Mouse (Mus musculus): ENCODE data around the gene Mucl3. TPM values are rescaled to one million over a fixed set of nuclear protein-coding genes. Genes with fewer than 3 reads are reported as not detected.

Mucl3 gene
- total RNA-seq (2014; rRNA removed) (0.61 TPM in 1 of 2 replicates, not detected in the other), polyA plus RNA-seq (2015; fragmentation: Nextera tagmentation; extraction: Ambion mirVana) (0.10 TPM in 1 of 2 replicates, not detected in the other)

DNA sequence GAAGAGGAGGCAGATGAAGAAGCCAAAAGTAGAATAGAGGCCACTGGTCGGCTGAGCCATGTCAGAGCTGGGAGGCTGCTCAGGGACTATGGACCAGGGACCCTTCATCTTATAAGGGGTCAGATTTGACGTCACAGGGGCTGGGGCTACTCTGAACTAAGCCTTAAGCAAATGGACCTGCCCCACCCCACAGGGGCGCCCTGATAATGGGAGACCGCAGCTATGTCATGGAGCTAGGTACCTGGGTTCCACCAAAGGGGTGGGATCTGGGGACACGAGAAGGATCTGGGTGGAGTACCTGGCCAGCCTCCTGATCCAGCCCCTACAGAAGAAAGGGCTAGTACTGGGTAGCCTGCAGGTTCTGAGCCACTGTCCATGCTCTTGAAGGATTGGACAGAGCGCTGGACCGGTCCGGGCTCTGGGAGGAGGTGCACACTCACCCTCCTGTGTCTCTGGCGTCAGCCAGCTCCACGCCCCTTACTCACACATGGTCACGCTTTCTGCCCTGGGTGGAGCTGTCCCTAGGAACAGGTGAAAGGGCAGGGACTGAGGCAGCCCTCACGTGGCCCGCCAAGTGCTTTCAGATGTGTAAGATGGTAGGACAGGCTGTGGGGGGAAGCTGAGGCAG, at the start of gene Mucl3:
Gene Mucl3, minus strand, starts transcription at position 87 of the 628 bp plus-strand sequence.
- Histone ChIP-seq H3K4me2 (ENCODE audit: low read depth, low read length) (no peak within 1 kb of the TSS), H3K9me3 (ENCODE audit: low read length) (no peaks in the 10 kb centered on the region), H3K4me3 (ENCODE audit: low read length) (no peak within 1 kb of the TSS), H3K36me3 (ENCODE audit: insufficient read depth, low read length) (no peaks in the 10 kb centered on the region), H3K4me1 (ENCODE audit: insufficient read depth, low read length) (no peaks in the 10 kb centered on the region), H3K9ac (replicated peaks; ENCODE audit: low read length) (no peak within 1 kb of the TSS), H3K27me3 (ENCODE audit: insufficient read depth, low read length) (no peaks in the 10 kb centered on the region; the same call in 1 of the 2 replicates), H3K27ac (no peak within 1 kb of the TSS)
- DNase-seq (ENCODE audit: low spot score): no peak
- TF ChIP-seq CTCF (IDR thresholded peaks at IDR 0.05; ENCODE audit: low read depth): no peak
- WGBS: 75% methylated on average over 13 of the region's 13 CpGs
- no peak for ATAC-seq

- Histone ChIP-seq H3K4me3 (ENCODE audit: low read length) (no peak overlapping the region), H3K4me1 (ENCODE audit: insufficient read depth, low read length) (peaks cover 7% of the 10 kb centered on the region), H3K36me3 (ENCODE audit: insufficient read depth, low read length) (peaks cover 62% of the 10 kb centered on the region), H3K27me3 (ENCODE audit: insufficient read depth, low read length) (no peaks in the 10 kb centered on the region), H3K9ac (replicated peaks; ENCODE audit: low read length) (no peak overlapping the region), H3K27ac (no peak overlapping the region), H3K4me2 (ENCODE audit: low read depth, low read length) (no peak overlapping the region), H3K9me3 (ENCODE audit: low read length) (no peaks in the 10 kb centered on the region)
- WGBS: 79% methylated on average over 4 of the region's 4 CpGs
- DNase-seq (ENCODE audit: low spot score) (no peak), ATAC-seq (no peak)
- TF ChIP-seq CTCF (IDR thresholded peaks at IDR 0.05; ENCODE audit: low read depth): no peak
These were observed 48.9 kb upstream of the Mucl3 start for GRCm38 (mm10) chr17:35692368-35692767.

- no peak overlapping the region for H3K9ac ChIP-seq (replicated peaks; ENCODE audit: low read length)
- H3K4me3 ChIP-seq (ENCODE audit: low read length): no peak overlapping the region
- no peak overlapping the region for H3K4me2 ChIP-seq (ENCODE audit: low read depth, low read length)
- no peaks in the 10 kb centered on the region for H3K9me3 ChIP-seq (ENCODE audit: low read length)
- ATAC-seq: no peak
- no peak overlapping the region for H3K27ac ChIP-seq
- DNase-seq (ENCODE audit: low spot score): no peak
- peaks cover 1% of the 10 kb centered on the region for H3K4me1 ChIP-seq (ENCODE audit: insufficient read depth, low read length)
- no peak for TF ChIP-seq CTCF (IDR thresholded peaks at IDR 0.05; ENCODE audit: low read depth)
- WGBS: 81% methylated on average over 4 of the region's 4 CpGs
- peaks cover 68% of the 10 kb centered on the region for H3K36me3 ChIP-seq (ENCODE audit: insufficient read depth, low read length)
- H3K27me3 ChIP-seq (ENCODE audit: insufficient read depth, low read length): no peaks in the 10 kb centered on the region
These were observed 48.3 kb upstream of the Mucl3 start for GRCm38 (mm10) chr17:35691811-35692210.

DNA sequence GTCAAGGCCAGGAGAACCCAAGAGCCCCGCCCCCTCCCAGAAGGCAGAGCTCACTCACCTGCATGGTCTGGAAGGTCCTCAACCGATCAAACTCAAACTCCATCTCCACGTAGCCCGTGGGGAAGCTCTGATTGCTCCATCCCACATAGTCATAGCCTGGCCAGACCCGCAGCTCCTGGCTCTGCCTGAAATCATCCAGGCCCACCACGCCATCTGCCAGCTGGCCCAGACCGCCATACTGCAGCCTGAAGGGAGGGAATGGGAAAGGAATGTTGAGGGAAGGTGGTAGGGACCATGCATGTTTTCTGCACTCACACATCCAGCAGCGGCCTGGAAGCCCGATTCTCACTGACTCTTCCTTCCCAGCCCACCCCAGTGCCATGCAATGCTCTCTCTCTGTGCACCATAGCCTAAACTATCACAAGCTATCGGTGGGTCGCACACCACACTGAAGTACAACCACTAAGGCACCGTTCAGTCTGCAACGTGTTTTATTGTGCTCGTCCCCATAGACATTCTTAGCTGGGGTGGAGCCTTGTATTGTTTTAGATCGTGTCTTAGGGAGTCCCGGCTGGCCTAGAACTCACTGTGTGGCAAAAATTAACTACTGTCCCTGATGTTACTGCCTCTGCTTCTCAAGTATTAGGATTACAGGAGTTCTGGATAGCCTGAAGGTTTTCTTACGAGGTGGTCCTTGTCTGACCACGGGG, 46.6 kb upstream of the Mucl3 start:
- 87% methylated on average over 18 of the region's 18 CpGs for WGBS
- Histone ChIP-seq H3K27ac (no peak overlapping the region), H3K4me1 (ENCODE audit: insufficient read depth, low read length) (peaks cover 5% of the 10 kb centered on the region; the same call in 1 of the 2 replicates), H3K9me3 (ENCODE audit: low read length) (no peaks in the 10 kb centered on the region), H3K9ac (replicated peaks; ENCODE audit: low read length) (no peak overlapping the region), H3K36me3 (ENCODE audit: insufficient read depth, low read length) (peaks cover 78% of the 10 kb centered on the region), H3K4me2 (ENCODE audit: low read depth, low read length) (no peak overlapping the region), H3K4me3 (ENCODE audit: low read length) (no peak overlapping the region), H3K27me3 (ENCODE audit: insufficient read depth, low read length) (no peaks in the 10 kb centered on the region)
- no peak for TF ChIP-seq CTCF (IDR thresholded peaks at IDR 0.05; ENCODE audit: low read depth)
- DNase-seq (ENCODE audit: low spot score): no peak
- no peak for ATAC-seq

GRCm38 (mm10) chr17:35688347-35689175, 45.1 kb upstream of the Mucl3 start:
- no peaks in the 10 kb centered on the region for H3K9me3 ChIP-seq (ENCODE audit: low read length)
- DNase-seq (ENCODE audit: low spot score) (no peak), ATAC-seq (no peak)
- peaks cover 87% of the 10 kb centered on the region for H3K36me3 ChIP-seq (ENCODE audit: insufficient read depth, low read length)
- H3K4me2 ChIP-seq (ENCODE audit: low read depth, low read length): no peak overlapping the region
- H3K27ac ChIP-seq: no peak overlapping the region
- no peak overlapping the region for H3K4me3 ChIP-seq (ENCODE audit: low read length)
- TF ChIP-seq CTCF (IDR thresholded peaks at IDR 0.05; ENCODE audit: low read depth): peak; percentile 21; the same call in 1 of the 2 replicates
- no peak overlapping the region for H3K9ac ChIP-seq (replicated peaks; ENCODE audit: low read length)
- WGBS: 88% methylated on average over 25 of the region's 25 CpGs
- peaks cover 5% of the 10 kb centered on the region; the same call in 1 of the 2 replicates for H3K4me1 ChIP-seq (ENCODE audit: insufficient read depth, low read length)
- H3K27me3 ChIP-seq (ENCODE audit: insufficient read depth, low read length): no peaks in the 10 kb centered on the region

DNA sequence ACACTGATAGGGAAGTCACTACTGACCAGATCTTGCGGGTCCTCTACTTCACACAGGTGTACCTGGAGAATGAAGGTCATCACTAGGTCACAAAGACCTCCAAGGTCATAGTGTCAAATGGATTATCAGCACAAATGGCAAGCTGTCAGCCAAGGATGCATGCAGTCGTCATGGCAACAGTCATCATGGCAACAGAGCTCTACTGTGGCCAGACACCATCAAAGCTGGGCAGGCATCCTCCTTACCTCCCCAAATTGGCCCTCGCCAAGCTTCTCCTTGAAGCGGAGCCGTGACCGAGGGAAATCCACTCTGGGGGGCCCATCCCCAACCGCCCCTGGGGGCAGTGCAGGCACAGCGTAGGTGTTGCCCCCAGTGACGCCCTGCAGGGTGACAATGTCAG, 41.6 kb upstream of the Mucl3 start:
- no peak overlapping the region for H3K4me2 ChIP-seq (ENCODE audit: low read depth, low read length)
- TF ChIP-seq CTCF (IDR thresholded peaks at IDR 0.05; ENCODE audit: low read depth): no peak
- H3K9ac ChIP-seq (replicated peaks; ENCODE audit: low read length): no peak overlapping the region
- no peak overlapping the region for H3K4me3 ChIP-seq (ENCODE audit: low read length)
- H3K27me3 ChIP-seq (ENCODE audit: insufficient read depth, low read length): no peaks in the 10 kb centered on the region
- peak overlapping the region; percentile 70; the same call in 1 of the 2 replicates for H3K27ac ChIP-seq
- WGBS: 45% methylated on average over 9 of the region's 9 CpGs
- peak; percentile 55; the same call in 1 of the 2 replicates for ATAC-seq
- peak; percentile 71 for DNase-seq (ENCODE audit: low spot score)
- H3K9me3 ChIP-seq (ENCODE audit: low read length): no peaks in the 10 kb centered on the region
- peaks cover 5% of the 10 kb centered on the region; the same call in 1 of the 2 replicates for H3K4me1 ChIP-seq (ENCODE audit: insufficient read depth, low read length)
- H3K36me3 ChIP-seq (ENCODE audit: insufficient read depth, low read length): peaks cover 81% of the 10 kb centered on the region

Data from hindbrain, postnatal 0 days (tissue).